Mouse (Mus musculus) layer of hippocampus, postnatal 14 days (tissue): ENCODE measurements around the gene Pus3. TPM values are rescaled to one million over a fixed set of nuclear protein-coding genes. Genes with fewer than 3 reads are reported as not detected.

Experiments used
- total RNA-seq, 2 experiments: library from RNA; stranded (reverse); gene quantifications; 2 replicates each; pipeline ENCODE4 v1.2.3; 2021

Gene Pus3
- total RNA-seq, 2 experiments from 2014 or later, result 12.7 to 13.7 TPM

Other genes with a start within 250 kb of the Pus3 start
- gene Cdon, start 137.5 kb upstream of the Pus3 start, total RNA-seq, result 10 to 100 TPM in 1 of 2 experiments, 1 to 10 TPM in 1; 8.5 to 10.4 TPM
- gene Gm1113, start 40.3 kb upstream of the Pus3 start, total RNA-seq, result not detected
- 10 to 100 TPM; 13.8 to 14.7 TPM for gene Ddx25, start 67 bp upstream of the Pus3 start, total RNA-seq
- 1 to 10 TPM in 1 of 2 experiments, under 1 TPM in 1; 0.74 to 1.6 TPM for gene Pate2, start 11.7 kb downstream of the Pus3 start, total RNA-seq
- gene Hyls1, start 11.8 kb downstream of the Pus3 start, total RNA-seq, result 10 to 100 TPM in 1 of 2 experiments, 1 to 10 TPM in 1; 9.2 to 10.6 TPM
- not detected for gene Pate4, start 53.3 kb downstream of the Pus3 start, total RNA-seq
- not detected for gene Pate3, start 89.6 kb downstream of the Pus3 start, total RNA-seq
- not detected for gene Pate1, start 128.8 kb downstream of the Pus3 start, total RNA-seq
- gene Gm17677, start 182.5 kb downstream of the Pus3 start, total RNA-seq, result not detected
- not detected for gene Gm17727, start 219.5 kb downstream of the Pus3 start, total RNA-seq
- not detected for gene Gm27235, start 231.5 kb downstream of the Pus3 start, total RNA-seq
- gene D730048I06Rik, start 231.5 kb downstream of the Pus3 start, total RNA-seq, result not detected